Mouse (Mus musculus): Measurements from ENCODE around the gene Scaf4. TPM values are rescaled to one million over a fixed set of nuclear protein-coding genes. Genes with fewer than 3 reads are reported as not detected.

Scaf4 gene
- polyA plus RNA-seq, 1 experiment, result 127 TPM

- no peaks in the 10 kb centered on the region for H3K36me3 ChIP-seq (ENCODE audit: control insufficient read depth, insufficient read depth, low read length, poor library complexity, severe bottlenecking)
Observed at GRCm38 (mm10) chr16:90275521-90275920, 8.8 kb downstream of the Scaf4 start.

GRCm38 (mm10) chr16:90266581-90266980, 17.7 kb downstream of the Scaf4 start:
- H3K27me3 ChIP-seq (ENCODE audit: control insufficient read depth, insufficient read depth, low read length, poor library complexity, severe bottlenecking), result no peaks in the 10 kb centered on the region
- H3K4me3 ChIP-seq (ENCODE audit: low read depth, low read length), result no peak overlapping the region
- no peak overlapping the region for H3K9ac ChIP-seq (ENCODE audit: low read depth, poor library complexity, severe bottlenecking)
- TF ChIP-seq EP300 (IDR thresholded peaks at IDR 0.05; ENCODE audit: insufficient read depth, low read depth, low read length), result no peak
- no peak for TF ChIP-seq POLR2A (IDR thresholded peaks at IDR 0.05; ENCODE audit: insufficient read depth, low read length)
- TF ChIP-seq CTCF (IDR thresholded peaks at IDR 0.05; ENCODE audit: low read depth, low read length), result no peak
- H3K9me3 ChIP-seq (replicated peaks; ENCODE audit: control insufficient read depth, insufficient read depth, low read length, poor library complexity, severe bottlenecking), result no peaks in the 10 kb centered on the region
- H3K4me1 ChIP-seq (ENCODE audit: control insufficient read depth, insufficient read depth, low read length), result peaks cover 2% of the 10 kb centered on the region
- peaks cover 12% of the 10 kb centered on the region for H3K36me3 ChIP-seq (ENCODE audit: control insufficient read depth, insufficient read depth, low read length, poor library complexity, severe bottlenecking)
- no peak overlapping the region for H3K27ac ChIP-seq (ENCODE audit: insufficient read depth, low read length)

More at GRCm38 (mm10) chr16:90275521-90275920, 8.8 kb downstream of the Scaf4 start:
- H3K9me3 ChIP-seq (replicated peaks; ENCODE audit: control insufficient read depth, insufficient read depth, low read length, poor library complexity, severe bottlenecking), result no peaks in the 10 kb centered on the region
- TF ChIP-seq EP300 (IDR thresholded peaks at IDR 0.05; ENCODE audit: insufficient read depth, low read depth, low read length), result no peak
- no peak for TF ChIP-seq CTCF (IDR thresholded peaks at IDR 0.05; ENCODE audit: low read depth, low read length)
- TF ChIP-seq POLR2A (IDR thresholded peaks at IDR 0.05; ENCODE audit: insufficient read depth, low read length), result no peak
- H3K27ac ChIP-seq (ENCODE audit: insufficient read depth, low read length), result peak overlapping the region; percentile 6; the same call in 1 of the 2 replicates
- peaks cover 2% of the 10 kb centered on the region for H3K4me1 ChIP-seq (ENCODE audit: control insufficient read depth, insufficient read depth, low read length)
- H3K9ac ChIP-seq (ENCODE audit: low read depth, poor library complexity, severe bottlenecking), result no peak overlapping the region
- no peaks in the 10 kb centered on the region for H3K27me3 ChIP-seq (ENCODE audit: control insufficient read depth, insufficient read depth, low read length, poor library complexity, severe bottlenecking)
- no peak overlapping the region for H3K4me3 ChIP-seq (ENCODE audit: low read depth, low read length)

- H3K9ac ChIP-seq (ENCODE audit: low read depth, poor library complexity, severe bottlenecking), result no peak overlapping the region
- H3K27me3 ChIP-seq (ENCODE audit: control insufficient read depth, insufficient read depth, low read length, poor library complexity, severe bottlenecking), result no peaks in the 10 kb centered on the region
- TF ChIP-seq CTCF (IDR thresholded peaks at IDR 0.05; ENCODE audit: low read depth, low read length) (no peak), EP300 (IDR thresholded peaks at IDR 0.05; ENCODE audit: insufficient read depth, low read depth, low read length) (no peak), POLR2A (IDR thresholded peaks at IDR 0.05; ENCODE audit: insufficient read depth, low read length) (no peak)
- no peaks in the 10 kb centered on the region for H3K9me3 ChIP-seq (replicated peaks; ENCODE audit: control insufficient read depth, insufficient read depth, low read length, poor library complexity, severe bottlenecking)
- no peaks in the 10 kb centered on the region for H3K4me1 ChIP-seq (ENCODE audit: control insufficient read depth, insufficient read depth, low read length)
- peaks cover 20% of the 10 kb centered on the region for H3K36me3 ChIP-seq (ENCODE audit: control insufficient read depth, insufficient read depth, low read length, poor library complexity, severe bottlenecking)
- no peak overlapping the region for H3K4me3 ChIP-seq (ENCODE audit: low read depth, low read length)
- H3K27ac ChIP-seq (ENCODE audit: insufficient read depth, low read length), result no peak overlapping the region
Observed at GRCm38 (mm10) chr16:90265106-90265505, 19.2 kb downstream of the Scaf4 start.

GRCm38 (mm10) chr16:90264021-90264420, 20.3 kb downstream of the Scaf4 start:
- no peak overlapping the region for H3K9ac ChIP-seq (ENCODE audit: low read depth, poor library complexity, severe bottlenecking)
- H3K4me1 ChIP-seq (ENCODE audit: control insufficient read depth, insufficient read depth, low read length), result no peaks in the 10 kb centered on the region
- H3K4me3 ChIP-seq (ENCODE audit: low read depth, low read length), result no peak overlapping the region
- H3K9me3 ChIP-seq (replicated peaks; ENCODE audit: control insufficient read depth, insufficient read depth, low read length, poor library complexity, severe bottlenecking), result no peaks in the 10 kb centered on the region
- H3K27me3 ChIP-seq (ENCODE audit: control insufficient read depth, insufficient read depth, low read length, poor library complexity, severe bottlenecking), result no peaks in the 10 kb centered on the region
- H3K36me3 ChIP-seq (ENCODE audit: control insufficient read depth, insufficient read depth, low read length, poor library complexity, severe bottlenecking), result peaks cover 28% of the 10 kb centered on the region
- no peak overlapping the region for H3K27ac ChIP-seq (ENCODE audit: insufficient read depth, low read length)
- TF ChIP-seq POLR2A (IDR thresholded peaks at IDR 0.05; ENCODE audit: insufficient read depth, low read length) (no peak), EP300 (IDR thresholded peaks at IDR 0.05; ENCODE audit: insufficient read depth, low read depth, low read length) (no peak), CTCF (IDR thresholded peaks at IDR 0.05; ENCODE audit: low read depth, low read length) (no peak)

- TF ChIP-seq CTCF (IDR thresholded peaks at IDR 0.05; ENCODE audit: low read depth, low read length), result no peak
- no peak for TF ChIP-seq EP300 (IDR thresholded peaks at IDR 0.05; ENCODE audit: insufficient read depth, low read depth, low read length)
- no peak for TF ChIP-seq POLR2A (IDR thresholded peaks at IDR 0.05; ENCODE audit: insufficient read depth, low read length)
- Histone ChIP-seq H3K27ac (ENCODE audit: insufficient read depth, low read length) (no peak overlapping the region), H3K4me1 (ENCODE audit: control insufficient read depth, insufficient read depth, low read length) (no peaks in the 10 kb centered on the region), H3K4me3 (ENCODE audit: low read depth, low read length) (no peak overlapping the region), H3K9ac (ENCODE audit: low read depth, poor library complexity, severe bottlenecking) (no peak overlapping the region), H3K27me3 (ENCODE audit: control insufficient read depth, insufficient read depth, low read length, poor library complexity, severe bottlenecking) (no peaks in the 10 kb centered on the region), H3K9me3 (replicated peaks; ENCODE audit: control insufficient read depth, insufficient read depth, low read length, poor library complexity, severe bottlenecking) (no peaks in the 10 kb centered on the region), H3K36me3 (ENCODE audit: control insufficient read depth, insufficient read depth, low read length, poor library complexity, severe bottlenecking) (peaks cover 46% of the 10 kb centered on the region)
Observed at GRCm38 (mm10) chr16:90261791-90262190, 22.5 kb downstream of the Scaf4 start.

- TF ChIP-seq CTCF (IDR thresholded peaks at IDR 0.05; ENCODE audit: low read depth, low read length) (no peak), EP300 (IDR thresholded peaks at IDR 0.05; ENCODE audit: insufficient read depth, low read depth, low read length) (no peak), POLR2A (IDR thresholded peaks at IDR 0.05; ENCODE audit: insufficient read depth, low read length) (no peak)
- H3K36me3 ChIP-seq (ENCODE audit: control insufficient read depth, insufficient read depth, low read length, poor library complexity, severe bottlenecking), result peaks cover 56% of the 10 kb centered on the region
- H3K27ac ChIP-seq (ENCODE audit: insufficient read depth, low read length), result no peak overlapping the region
- no peaks in the 10 kb centered on the region for H3K27me3 ChIP-seq (ENCODE audit: control insufficient read depth, insufficient read depth, low read length, poor library complexity, severe bottlenecking)
- H3K9ac ChIP-seq (ENCODE audit: low read depth, poor library complexity, severe bottlenecking), result no peak overlapping the region
- no peaks in the 10 kb centered on the region for H3K4me1 ChIP-seq (ENCODE audit: control insufficient read depth, insufficient read depth, low read length)
- no peaks in the 10 kb centered on the region for H3K9me3 ChIP-seq (replicated peaks; ENCODE audit: control insufficient read depth, insufficient read depth, low read length, poor library complexity, severe bottlenecking)
- H3K4me3 ChIP-seq (ENCODE audit: low read depth, low read length), result no peak overlapping the region
Observed at GRCm38 (mm10) chr16:90260097-90260496, 24.2 kb downstream of the Scaf4 start.

Data from ES-Bruce4 (cell line).